Comparison of ENCODE assay signal across 9 mouse cellular contexts in genomic region chr11:112779762-112780161, GRCm38 (mm10). TPM values are rescaled to one million over a fixed set of nuclear protein-coding genes. Genes with fewer than 3 reads are reported as not detected.
DNase-seq lines count a peak whose midpoint lies in the region; ATAC-seq and TF ChIP-seq lines count a peak whose summit lies in the region.
"Had no signal": no experiment of that assay in that cellular context is flagged by ENCODE, and none has a peak within 500 bp of the region (broad histone marks: within the 10 kb centered on the region; RNA-seq: fewer than 3 reads in every experiment).

No protein-coding gene starts in this region.

- TF ChIP-seq CTCF in E14TG2a.4 (conservative IDR thresholded peaks at IDR 0.05; ENCODE audit: low read length), result peak; percentile 79
- peak; percentile 58; the same call in 1 of the 2 replicates for TF ChIP-seq CTCF in small intestine, adult 2 months (IDR thresholded peaks at IDR 0.05; ENCODE audit: extremely low read depth, insufficient read length, insufficient replicate concordance, low read depth, low read length)

- H3K4me2 ChIP-seq in limb, embryonic 14.5 days (replicated peaks; ENCODE audit: low read depth, low read length, severe bottlenecking), result peak overlapping the region; percentile 93; the same call in 1 of the 2 replicates

- peak overlapping the region; percentile 31 for H3K27ac ChIP-seq in hindbrain, embryonic 10.5 days
- no peak overlapping the region for H3K27ac ChIP-seq in limb, embryonic 14.5 days (replicated peaks; ENCODE audit: low read depth, low read length)
- no peak overlapping the region for H3K27ac ChIP-seq in small intestine, adult 2 months (ENCODE audit: insufficient read depth, low read depth, low read length)

- no peak for ATAC-seq in limb, embryonic 14.5 days (ENCODE audit: low FRiP score, low read depth)
- no peak for ATAC-seq in megakaryocyte, adult 5-6 weeks (ENCODE audit: poor library complexity, severe bottlenecking)

- WGBS in hindbrain, embryonic 10.5 days, result 1% methylated on average over 10 of the region's 10 CpGs
- under 1% methylated on average over 10 of the region's 10 CpGs for WGBS in limb, embryonic 14.5 days
- 4% methylated on average over 10 of the region's 10 CpGs for WGBS in small intestine, adult 2 months

- no peak for TF ChIP-seq POLR2A in limb, embryonic 14.5 days (IDR thresholded peaks at IDR 0.05; ENCODE audit: borderline replicate concordance, extremely low read depth, insufficient read depth, insufficient read length)
- TF ChIP-seq POLR2A in small intestine, adult 2 months (IDR thresholded peaks at IDR 0.05; ENCODE audit: low read depth, low read length), result no peak

- peaks cover 39% of the 10 kb centered on the region for H3K4me1 ChIP-seq in E14TG2a.4 (replicated peaks; ENCODE audit: low read depth, low read length)
- H3K4me1 ChIP-seq in hindbrain, embryonic 10.5 days (replicated peaks), result peaks cover 64% of the 10 kb centered on the region
- peaks cover 18% of the 10 kb centered on the region for H3K4me1 ChIP-seq in limb, embryonic 14.5 days (ENCODE audit: control insufficient read depth, insufficient read depth, low read length)
- no peaks in the 10 kb centered on the region; the same call in none of the 2 replicates for H3K4me1 ChIP-seq in small intestine, adult 2 months (ENCODE audit: control insufficient read depth, insufficient read depth, insufficient read length, low read length)

- peaks cover 98% of the 10 kb centered on the region for H3K27me3 ChIP-seq in E14TG2a.4 (ENCODE audit: insufficient read depth, low read length)
- peaks cover 67% of the 10 kb centered on the region for H3K27me3 ChIP-seq in hindbrain, embryonic 10.5 days (ENCODE audit: insufficient read depth, poor library complexity, severe bottlenecking)
- peaks cover 8% of the 10 kb centered on the region; the same call in 1 of the 2 replicates for H3K27me3 ChIP-seq in limb, embryonic 14.5 days (ENCODE audit: control insufficient read depth, insufficient read depth, low read length)
- peaks cover 5% of the 10 kb centered on the region for H3K27me3 ChIP-seq in small intestine, adult 2 months (ENCODE audit: control insufficient read depth, insufficient read depth, low read length)

- peak; percentile 41 for DNase-seq in gastrocnemius, postnatal 10 days
- no peak for DNase-seq in gastrocnemius, postnatal 36 days
- DNase-seq in embryo, embryonic 11 days, result peak; percentile 83
- DNase-seq in hindbrain, embryonic 10.5 days (ENCODE audit: low spot score), result peak; percentile 69
- DNase-seq in limb, embryonic 14.5 days (ENCODE audit: low spot score), result peak; percentile 78

- no peaks in the 10 kb centered on the region for H3K36me3 ChIP-seq in E14TG2a.4 (ENCODE audit: insufficient read depth, low read length)
- peaks cover 11% of the 10 kb centered on the region for H3K36me3 ChIP-seq in hindbrain, embryonic 10.5 days
- H3K36me3 ChIP-seq in limb, embryonic 14.5 days (ENCODE audit: control insufficient read depth, insufficient read depth, low read length), result peaks cover 10% of the 10 kb centered on the region
- H3K36me3 ChIP-seq in small intestine, adult 2 months (ENCODE audit: control insufficient read depth, insufficient read depth, low read length), result 0 out of 2 replicates have a peak, but pooled peaks cover 3% of the 10 kb centered on the region

- H3K9me3 ChIP-seq in E14TG2a.4 (ENCODE audit: low read length), result no peaks in the 10 kb centered on the region
- H3K9me3 ChIP-seq in hindbrain, embryonic 10.5 days, result no peaks in the 10 kb centered on the region
- H3K9me3 ChIP-seq in limb, embryonic 14.5 days (ENCODE audit: control insufficient read depth, low read length), result no peaks in the 10 kb centered on the region

- intact Hi-C loops in gastrocnemius, postnatal 36 days (cut with DNase I), result loop anchor here (5.0 kb wide), 2 partner anchors 567 to 1242 kb away; no protein-coding TSS in a partner anchor

- no peak overlapping the region for H3K9ac ChIP-seq in limb, embryonic 14.5 days (ENCODE audit: low read depth, low read length, severe bottlenecking)

- H3K4me3 ChIP-seq in E14TG2a.4 (replicated peaks; ENCODE audit: low read length), result no peak overlapping the region
- no peak overlapping the region for H3K4me3 ChIP-seq in hindbrain, embryonic 10.5 days
- H3K4me3 ChIP-seq in limb, embryonic 14.5 days (replicated peaks; ENCODE audit: low read length), result peak overlapping the region; percentile 79
- H3K4me3 ChIP-seq in small intestine, adult 2 months (ENCODE audit: low read depth, low read length), result no peak overlapping the region

RNA-seq across cellular contexts. Expression of gene Sox9, which starts 2.3 kb away (rescaled TPM):
- total RNA-seq in gastrocnemius, postnatal 10 days (2021), result 1 to 10 TPM; 2.1 to 2.7 TPM
- 1 to 10 TPM; 2.2 to 2.4 TPM for total RNA-seq in gastrocnemius, postnatal 36 days (2021)
- 91.5 and 138 TPM in 2 replicates for polyA plus RNA-seq in hindbrain, embryonic 10.5 days (2016; fragmentation: Nextera tagmentation; extraction: Ambion mirVana)
- polyA plus RNA-seq in limb, embryonic 14.5 days (2012; rRNA removed), result 70.2 and 110 TPM in 2 replicates
- polyA plus RNA-seq in limb, embryonic 14.5 days (2014; fragmentation: Nextera tagmentation; extraction: Ambion mirVana), result 98.2 and 132 TPM in 2 replicates
- 24.9 and 25.5 TPM in 2 replicates for polyA plus RNA-seq in small intestine, adult 2 months (2012; rRNA removed)
- not detected in 2 replicates for total RNA-seq in megakaryocyte, adult 5-6 weeks (2015)
- not detected in 2 replicates for total RNA-seq in megakaryocyte, adult 5-6 weeks (2017)
- total RNA-seq: hematopoietic stem cell, adult 5-6 weeks had no signal

Comparison
In these comparisons a context has a peak if more than half of its experiments do, and no peak if none do; other contexts are left out.
1. DNase-seq: peak in gastrocnemius, postnatal 10 days (single experiment), embryo, embryonic 11 days (single experiment), hindbrain, embryonic 10.5 days (single experiment) and limb, embryonic 14.5 days (single experiment); none in gastrocnemius, postnatal 36 days (0 of 2).